Mouse (Mus musculus): ENCODE data around the gene Gkn1. TPM values are rescaled to one million over a fixed set of nuclear protein-coding genes. Genes with fewer than 3 reads are reported as not detected.

Gene Gkn1
- polyA plus RNA-seq (2017; shearing (Covaris generic)), result not detected

GRCm38 (mm10) chr6:87350829-87351228 lies at the start of gene Gkn1:
Gkn1 (minus strand) TSS chr6:87350942.

GRCm38 (mm10) chr6:87388877-87389276 lies 38.1 kb upstream of the Gkn1 start, which contains the start of gene Gkn3:
Gkn3 (minus strand) TSS chr6:87388935.

GRCm38 (mm10) chr6:87373057-87373456 lies 22.3 kb upstream of the Gkn1 start, which contains the start of gene Gkn2:
Gkn2 (plus strand) TSS chr6:87373357.

GRCm38 (mm10) chr6:87335091-87335934 lies 15.4 kb downstream of the Gkn1 start, which contains the start of gene Antxr1:
Antxr1 (minus strand) TSS chr6:87335821.

Other genes with a start within 250 kb of the Gkn1 start
- gene D6Ertd527e, start 246.2 kb downstream of the Gkn1 start, polyA plus RNA-seq (2017; shearing (Covaris generic)), result 0.43 TPM
- not detected for gene Antxr1, start 15.1 kb downstream of the Gkn1 start, polyA plus RNA-seq (2017; shearing (Covaris generic))
- gene Gkn2, start 22.4 kb upstream of the Gkn1 start, polyA plus RNA-seq (2017; shearing (Covaris generic)), result not detected
- not detected for gene Gkn3, start 38.0 kb upstream of the Gkn1 start, polyA plus RNA-seq (2017; shearing (Covaris generic))
- gene Bmp10, start 78.1 kb upstream of the Gkn1 start, polyA plus RNA-seq (2017; shearing (Covaris generic)), result not detected
- gene Arhgap25, start 182.3 kb upstream of the Gkn1 start, polyA plus RNA-seq (2017; shearing (Covaris generic)), result 193 TPM
- 0.11 TPM for gene Prokr1, start 239.8 kb upstream of the Gkn1 start, polyA plus RNA-seq (2017; shearing (Covaris generic))